Mouse (Mus musculus): ENCODE results near the gene Focad.
A peak's percentile ranks its signal among the peaks of the same experiment; 100 is the strongest.

Gene Focad

DNA sequence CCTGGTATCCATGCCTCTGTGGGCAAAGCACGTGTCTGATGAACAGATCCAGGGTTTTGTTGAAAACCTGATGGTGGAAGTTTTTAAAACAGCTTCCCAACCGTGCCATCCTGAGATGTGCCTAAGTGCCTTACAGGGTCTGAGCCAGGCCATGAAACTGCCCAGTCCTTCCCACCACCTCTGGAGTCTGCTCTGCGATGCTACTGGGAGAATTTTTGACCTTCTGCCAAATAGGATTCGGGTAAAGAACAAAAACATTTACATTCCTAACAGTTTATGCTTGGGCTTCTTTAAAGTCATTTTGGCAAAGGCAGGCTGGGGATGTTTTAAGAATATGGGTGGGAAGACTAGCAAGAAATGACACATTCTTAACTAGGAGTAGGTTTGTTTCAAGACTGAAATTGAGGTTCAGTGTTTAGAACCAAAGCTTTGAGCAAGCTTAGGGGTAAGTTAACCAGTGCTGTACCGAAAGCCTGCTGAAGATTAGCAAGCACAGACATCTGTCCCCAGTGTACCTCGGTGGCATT lies 302.6 kb downstream of the Focad start:
- no peak for DNase-seq (ENCODE audit: low spot score in 2 of 2)

DNA sequence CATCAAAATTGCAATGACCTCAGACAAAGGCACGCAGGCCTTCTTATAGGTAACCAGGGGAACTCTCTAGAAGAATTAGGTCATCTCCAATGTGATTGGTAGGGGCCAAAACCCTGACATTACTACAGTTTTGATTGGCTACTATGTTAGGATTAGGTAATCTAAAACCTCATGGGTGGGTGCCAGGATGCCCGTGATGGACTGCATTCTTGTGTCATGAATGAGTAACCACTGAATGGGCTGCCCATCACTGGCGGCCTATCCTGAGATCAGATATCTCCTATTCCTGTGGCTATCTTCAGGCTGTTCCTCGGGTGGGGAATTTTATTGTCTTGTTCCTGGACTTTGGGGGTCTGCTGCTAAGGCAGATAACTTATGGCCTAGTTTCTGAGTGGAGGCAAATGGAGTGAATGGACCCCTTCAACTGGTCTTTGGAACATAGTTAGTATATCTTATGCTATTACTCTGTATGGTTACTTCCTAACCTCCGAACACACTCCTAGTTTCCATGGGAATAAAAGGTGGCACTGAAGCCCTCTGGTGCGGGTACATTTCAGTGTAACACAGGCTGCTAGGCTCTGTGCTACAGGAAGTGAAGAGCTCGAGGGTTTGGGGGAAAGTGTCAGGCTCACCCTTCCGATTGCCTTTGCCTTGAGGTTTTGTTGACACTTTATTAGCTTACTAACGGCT lies 306.0 kb downstream of the Focad start:
- DNase-seq (ENCODE audit: low spot score in 2 of 2), result no peak

DNA sequence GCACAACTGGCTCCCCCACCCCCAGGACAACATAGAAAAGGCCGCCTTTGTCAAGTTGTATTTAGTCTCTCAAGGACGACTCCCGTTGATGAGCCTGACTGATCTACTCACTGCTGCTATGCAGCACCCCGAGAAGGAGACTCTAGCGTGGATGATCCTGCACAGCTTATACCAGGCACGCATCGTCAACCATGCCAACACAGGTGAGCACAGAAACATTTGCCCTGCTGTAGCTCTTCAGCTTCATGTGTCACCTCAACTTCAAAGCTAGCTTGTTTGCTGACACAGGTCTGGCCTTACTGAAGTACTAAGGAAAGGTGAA lies 306.5 kb downstream of the Focad start:
- DNase-seq (ENCODE audit: low spot score in 2 of 2), result no peak

DNA sequence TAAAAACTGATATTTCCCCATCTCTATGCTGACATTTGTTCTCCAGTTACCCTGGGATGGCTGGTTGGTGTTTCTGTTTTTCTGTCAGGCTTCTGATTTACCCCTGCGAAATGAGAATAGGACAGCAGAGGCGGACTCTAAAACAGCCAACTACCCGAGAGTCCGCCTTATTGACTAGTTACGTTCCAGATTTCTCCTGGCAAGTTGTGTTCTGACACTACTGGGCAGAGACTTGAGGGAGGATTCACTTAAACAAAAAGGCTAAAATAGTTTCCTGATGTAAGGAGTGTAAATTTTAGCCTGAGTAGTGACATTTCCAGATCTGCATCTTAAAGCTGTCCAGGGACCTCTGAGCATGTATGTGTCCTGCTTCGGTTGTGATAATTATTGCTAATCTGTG lies 308.5 kb downstream of the Focad start:
- no peak for DNase-seq (ENCODE audit: low spot score in 2 of 2)

DNA sequence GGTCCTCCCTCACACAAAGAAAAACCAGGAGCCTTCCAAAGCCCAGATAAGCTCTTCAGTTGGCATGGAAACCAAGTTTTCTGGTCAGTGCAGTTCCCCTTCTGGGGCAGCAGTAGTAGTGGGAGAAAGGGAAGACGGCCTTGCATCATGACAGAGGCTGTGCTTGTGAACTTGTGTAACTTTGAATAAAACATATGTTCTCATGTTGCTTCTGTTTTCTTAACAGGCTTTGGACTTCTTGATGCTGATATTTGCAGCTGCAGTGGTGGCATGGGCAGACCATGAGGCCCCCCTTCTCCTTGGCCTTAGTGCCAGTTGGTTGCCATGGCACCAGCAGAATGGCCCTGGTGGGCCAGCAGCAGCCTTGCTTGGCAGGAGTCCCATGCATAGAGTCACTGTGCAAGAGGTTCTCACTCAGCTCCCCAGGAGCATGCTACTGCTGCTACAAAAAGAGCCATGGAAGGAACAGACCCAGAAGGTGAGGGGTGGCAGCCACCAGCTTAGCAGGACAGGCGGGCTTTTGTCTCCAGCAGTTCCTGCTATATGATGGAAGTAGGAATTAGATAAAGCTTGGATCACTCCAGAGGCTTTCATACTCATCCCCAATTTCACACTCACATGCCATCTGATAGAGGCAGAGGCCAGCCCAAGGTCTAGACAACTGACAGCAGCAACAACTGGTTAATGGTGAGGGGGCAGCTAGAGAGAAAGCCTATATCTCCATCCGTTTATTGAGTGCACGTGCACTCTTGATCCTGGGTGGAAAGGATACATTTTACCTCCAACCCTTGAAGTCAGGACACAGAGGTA lies 312.7 kb downstream of the Focad start:
- DNase-seq (ENCODE audit: low spot score in 2 of 2), result no peak

DNA sequence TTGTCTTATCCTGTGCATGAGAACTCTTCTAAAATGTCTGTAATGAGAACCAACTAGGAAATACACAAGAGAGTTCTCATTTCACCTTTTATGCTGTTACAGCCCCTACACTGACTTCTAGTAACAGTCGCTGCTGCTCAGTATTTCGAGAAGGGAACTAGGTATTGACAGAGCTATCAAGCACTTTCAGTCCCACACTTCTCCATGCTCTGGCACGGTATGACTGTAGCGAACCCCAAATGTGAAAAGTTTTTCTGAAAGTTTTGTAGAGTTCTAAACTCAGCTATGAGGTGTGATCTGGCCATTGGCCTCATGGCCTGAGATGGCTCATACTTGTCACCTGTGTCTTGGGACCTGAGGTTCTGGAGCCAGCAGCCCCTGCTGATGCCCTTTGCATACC lies 314.9 kb downstream of the Focad start:
- DNase-seq (ENCODE audit: low spot score in 2 of 2), result no peak

DNA sequence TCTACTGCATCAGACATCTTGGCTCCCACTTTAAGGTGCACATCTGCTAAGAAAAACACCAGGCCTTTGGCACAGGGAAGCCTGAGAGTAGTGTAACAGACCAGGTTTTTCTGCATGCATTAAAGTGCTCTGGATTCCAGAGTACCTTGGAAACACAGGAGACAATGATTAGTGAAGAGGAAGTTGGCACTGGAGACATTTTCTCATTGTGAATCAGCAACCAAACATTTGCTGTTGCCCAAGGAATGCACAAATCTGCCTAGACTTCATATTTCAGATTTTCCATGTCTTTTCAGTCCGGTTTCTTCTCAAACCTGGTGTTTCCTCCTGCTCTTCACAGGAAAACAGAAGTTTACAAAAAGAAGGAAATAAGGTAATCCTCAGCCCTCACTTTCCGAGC lies 317.9 kb downstream of the Focad start:
- no peak for DNase-seq (ENCODE audit: low spot score in 2 of 2)

DNA sequence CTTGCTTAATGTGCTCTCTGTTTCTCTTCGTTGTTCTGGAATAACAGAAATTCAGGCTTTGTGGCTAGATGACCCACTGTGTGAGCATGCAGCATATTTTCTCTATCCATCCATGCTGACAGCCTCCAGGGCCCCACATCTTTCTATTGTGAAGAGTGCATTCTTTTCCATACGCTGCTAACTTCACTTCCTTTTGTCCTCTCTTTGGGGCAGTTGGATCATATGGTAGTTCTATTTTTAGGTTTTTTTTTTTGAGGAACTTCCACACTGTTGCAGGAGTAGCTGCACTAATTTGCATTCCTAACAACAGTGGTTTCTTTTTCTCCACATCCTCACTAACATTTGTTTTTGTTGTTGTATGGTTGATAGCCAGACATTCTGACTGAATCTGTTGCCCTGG lies 320.6 kb downstream of the Focad start:
- DNase-seq (ENCODE audit: low spot score in 2 of 2), result no peak

DNA sequence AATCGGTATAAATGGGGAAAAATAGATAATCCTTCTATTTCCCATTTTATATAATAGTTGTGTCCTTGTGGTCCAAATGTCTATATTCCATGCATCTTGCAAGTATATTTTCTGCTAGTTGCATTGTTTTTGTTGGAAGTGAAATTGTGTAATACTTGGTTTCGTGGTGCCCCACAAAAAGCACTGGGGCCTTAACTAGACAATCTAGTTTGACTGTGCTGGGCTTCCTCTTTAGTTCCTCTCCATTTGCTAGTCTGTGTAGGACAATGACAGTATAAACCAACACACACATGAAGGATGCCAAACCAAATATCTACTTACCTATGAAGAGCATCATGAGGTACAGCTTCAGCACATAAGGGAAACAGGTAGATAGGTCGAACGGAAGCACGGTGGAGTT lies 324.9 kb downstream of the Focad start:
- DNase-seq (ENCODE audit: low spot score in 2 of 2), result no peak

DNA sequence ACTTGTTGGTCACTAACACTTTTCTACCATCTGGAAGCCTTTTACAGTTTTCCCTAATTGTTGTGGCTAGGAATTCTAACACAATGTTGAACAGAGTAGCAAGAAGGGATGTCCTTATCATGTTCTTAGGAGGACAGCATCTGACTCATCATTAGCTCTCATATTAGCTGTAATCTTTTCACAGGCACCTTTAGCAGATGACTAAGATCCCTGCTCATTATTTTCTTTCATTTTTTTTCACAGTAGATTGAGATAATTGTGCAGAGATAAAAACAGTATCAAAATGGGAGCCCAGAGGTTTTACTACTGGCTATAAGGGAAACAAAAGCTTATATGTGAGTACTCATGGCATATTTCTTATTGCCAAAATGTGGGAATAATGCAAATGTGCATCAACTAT lies 330.1 kb downstream of the Focad start:
- no peak for DNase-seq (ENCODE audit: low spot score in 2 of 2)

DNA sequence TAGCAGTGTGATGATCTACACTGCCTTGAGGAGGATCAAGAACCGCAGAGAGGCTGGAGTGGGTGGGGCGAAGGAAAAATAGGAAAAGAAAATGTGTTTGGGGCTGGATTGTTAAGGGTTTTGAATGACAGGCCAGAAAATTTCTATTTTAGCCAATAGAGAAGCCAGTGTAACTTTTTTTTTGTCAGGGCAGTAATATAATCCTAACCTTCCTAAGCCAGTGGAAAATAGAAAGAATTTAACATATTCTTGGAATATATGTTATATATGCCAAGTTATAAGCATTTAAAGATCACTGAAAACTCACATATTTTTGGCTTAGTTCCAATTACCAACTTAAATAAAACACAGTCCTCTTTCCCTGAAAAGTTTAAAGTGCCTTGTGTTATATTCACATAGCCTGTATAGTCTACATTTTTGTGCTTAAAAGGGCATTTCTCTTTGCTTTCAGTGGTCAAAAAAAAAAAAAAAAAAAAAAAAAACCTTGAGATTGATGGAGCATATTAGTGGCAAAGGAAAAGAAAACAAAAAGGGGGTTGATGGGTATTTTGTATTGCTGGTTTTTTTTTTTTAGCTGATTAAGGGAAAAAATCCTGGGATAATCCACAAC lies 333.3 kb downstream of the Focad start:
- no peak for DNase-seq (ENCODE audit: low spot score in 2 of 2)

DNA sequence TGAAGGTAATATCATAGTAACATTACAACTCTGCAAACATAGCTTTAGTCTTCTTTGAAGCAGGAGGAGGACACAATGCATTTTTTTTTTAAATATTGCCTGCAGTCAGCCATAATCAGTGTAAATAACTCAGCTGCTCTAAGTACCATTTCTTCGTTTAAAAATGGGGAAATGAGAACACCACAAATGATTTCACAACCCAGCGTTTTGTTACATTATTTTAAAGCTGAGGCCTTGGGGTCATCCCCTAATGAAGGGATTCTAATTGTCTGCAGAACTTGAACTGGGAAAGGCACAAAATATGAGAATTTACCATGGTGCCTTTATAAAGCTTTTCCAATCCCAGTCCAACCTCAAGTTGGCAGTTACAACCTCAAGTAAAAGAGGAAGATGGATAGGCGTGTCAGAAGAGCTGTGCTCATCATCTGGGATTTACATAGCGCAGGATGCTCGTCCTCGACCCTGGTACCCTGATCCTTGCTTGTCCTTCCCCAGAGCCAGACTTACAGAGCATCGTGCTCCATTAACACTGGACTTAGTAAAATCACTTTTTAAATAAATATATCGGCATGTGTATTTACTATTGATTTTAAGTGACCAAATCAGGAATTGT lies 338.1 kb downstream of the Focad start:
- DNase-seq (ENCODE audit: low spot score in 2 of 2), result no peak

DNA sequence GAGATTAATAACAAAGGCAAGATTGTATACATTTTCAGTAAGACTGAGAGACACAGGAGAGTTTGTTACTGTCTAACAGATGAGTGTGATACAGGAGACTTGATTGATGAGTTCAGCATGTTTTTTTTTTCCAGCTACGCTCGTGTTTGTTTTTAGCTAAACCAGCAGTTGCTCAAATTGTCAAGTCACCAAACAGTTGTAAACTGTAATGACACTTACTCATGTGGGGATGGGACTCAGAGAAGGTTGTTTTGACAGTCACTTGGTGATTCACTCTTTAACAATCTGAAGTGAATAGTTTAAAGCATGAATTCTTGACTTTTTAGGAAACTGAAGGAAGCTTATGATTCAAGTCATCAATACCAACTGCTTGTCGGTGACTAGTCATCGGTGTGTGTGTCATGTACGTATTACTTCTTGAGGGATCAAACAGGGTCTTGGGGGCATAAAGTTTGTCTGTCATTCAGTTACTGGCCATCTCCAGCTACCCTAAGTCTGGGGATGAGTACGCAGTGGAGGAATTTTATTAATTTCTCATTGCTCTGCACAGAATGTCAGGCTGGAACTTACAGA lies 342.2 kb downstream of the Focad start:
- no peak for DNase-seq (ENCODE audit: low spot score in 2 of 2)

DNA sequence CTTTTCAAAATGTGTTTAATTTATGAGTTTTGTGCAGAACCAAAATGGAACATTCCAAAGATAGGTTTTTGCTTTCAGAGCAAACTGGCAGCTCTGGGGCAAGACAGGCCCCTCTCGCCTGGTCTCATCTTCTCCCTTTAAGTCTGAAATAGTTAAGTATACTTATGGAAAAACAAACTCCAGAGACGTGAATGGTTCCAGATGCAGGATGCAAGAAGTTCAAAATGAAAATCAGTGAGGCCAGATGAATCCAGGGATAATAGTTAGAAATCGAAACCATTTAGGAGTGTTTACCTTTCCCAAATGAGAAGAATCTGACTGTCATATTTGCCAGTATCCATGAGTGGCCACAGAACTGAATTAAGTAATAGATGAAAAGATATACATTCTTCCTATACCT lies 342.7 kb downstream of the Focad start:
- DNase-seq (ENCODE audit: low spot score in 2 of 2), result no peak

DNA sequence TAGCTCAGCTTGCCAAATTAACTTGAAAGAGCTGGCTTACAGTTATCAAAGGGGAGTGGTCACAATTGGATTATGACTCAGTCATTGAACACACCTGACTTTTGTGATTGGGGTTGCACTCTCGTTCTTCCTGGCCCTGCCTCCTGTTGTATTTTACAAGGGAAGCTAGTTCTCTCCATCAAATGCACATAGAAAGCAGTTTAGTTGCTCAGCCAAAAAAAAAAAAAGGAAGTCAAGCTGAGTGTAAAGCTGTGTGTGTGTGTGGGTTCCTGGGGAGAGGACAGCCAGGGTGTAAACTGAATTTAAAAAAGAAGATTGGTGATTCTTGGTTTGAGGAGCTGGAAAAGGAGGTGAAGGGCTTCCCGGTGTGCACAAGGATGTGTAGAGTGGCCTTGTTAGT lies 343.5 kb downstream of the Focad start:
- no peak for DNase-seq (ENCODE audit: low spot score in 2 of 2)

DNA sequence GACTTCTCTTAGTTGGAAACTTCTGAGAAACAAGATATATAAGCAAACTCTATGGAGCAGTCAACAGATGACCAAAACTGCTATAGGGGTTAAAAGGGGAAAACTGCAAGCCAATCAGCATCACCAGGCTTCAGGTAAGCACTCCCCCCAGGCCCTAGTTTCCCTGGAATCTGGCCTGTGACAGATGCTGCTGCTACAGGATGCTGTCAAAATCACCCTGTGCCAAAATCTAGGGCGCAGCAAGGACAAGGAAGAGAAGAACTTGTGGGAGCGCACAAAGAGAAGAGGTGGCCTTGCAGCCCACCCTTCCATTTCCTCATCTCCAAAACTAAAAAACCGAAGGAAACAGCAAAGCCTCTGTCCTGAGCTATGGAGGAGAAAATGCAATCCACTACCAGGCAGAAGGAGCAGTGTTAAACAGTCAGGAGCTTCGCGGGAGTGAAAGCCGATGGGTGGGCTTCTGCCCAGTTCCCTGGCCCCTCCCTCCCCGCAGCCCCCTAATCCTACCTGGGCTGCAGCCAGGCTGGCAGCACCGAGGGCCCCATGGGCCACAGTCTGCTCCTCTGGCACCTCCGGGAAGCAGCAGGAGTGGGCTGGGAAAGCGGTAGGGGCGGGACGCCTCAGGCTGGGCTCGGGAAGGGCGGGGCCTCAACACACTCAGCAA lies 344.0 kb downstream of the Focad start, which contains the start of gene Hacd4:
Gene Hacd4 (minus strand): TSS at position 603 of the 664 bp plus-strand sequence.
- peak; percentile 13 to 38 for DNase-seq (ENCODE audit: low spot score in 2 of 2)

DNA sequence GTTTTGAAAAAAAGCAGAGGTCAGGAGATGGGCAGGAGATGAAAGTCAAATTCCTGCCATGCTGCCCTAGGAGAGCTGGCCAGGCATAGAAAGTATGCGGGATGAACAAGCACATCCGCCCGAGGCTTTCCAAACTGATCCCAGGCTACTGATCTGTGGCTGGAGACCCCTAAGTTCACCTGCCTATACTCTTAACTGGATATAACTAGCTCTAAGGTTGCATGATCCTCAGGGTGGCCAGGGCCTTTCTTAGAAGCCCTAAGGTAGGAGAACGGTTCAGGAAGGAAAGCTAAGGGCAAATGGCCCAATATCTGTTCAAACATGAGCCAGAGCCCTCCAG lies 344.5 kb downstream of the Focad start:
- DNase-seq (ENCODE audit: low spot score in 2 of 2), result no peak

DNA sequence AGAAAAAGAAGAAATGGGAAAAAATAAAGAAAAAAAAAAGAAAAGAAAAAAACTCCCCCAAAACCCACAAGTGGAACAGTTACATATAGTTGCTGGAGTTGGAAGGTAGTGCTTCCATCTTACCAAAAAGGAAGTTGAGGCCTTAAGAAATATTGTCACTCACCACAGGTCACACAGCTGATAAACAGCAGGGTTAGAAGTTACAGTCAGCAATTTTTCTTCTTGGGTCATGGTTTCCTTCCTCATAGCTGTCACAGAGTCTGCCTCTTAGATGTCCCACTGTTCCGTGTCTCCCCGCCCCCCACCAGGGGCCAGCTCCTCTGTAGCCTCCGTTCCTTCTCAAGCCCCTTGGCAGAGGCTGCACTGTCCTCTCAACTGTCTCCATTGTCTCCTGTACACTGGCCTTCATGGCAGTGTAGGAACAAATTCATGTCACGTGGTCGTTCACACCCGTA lies 345.3 kb downstream of the Focad start:
- DNase-seq (ENCODE audit: low spot score in 2 of 2), result peak in 1 of 2 experiments; percentile 28

DNA sequence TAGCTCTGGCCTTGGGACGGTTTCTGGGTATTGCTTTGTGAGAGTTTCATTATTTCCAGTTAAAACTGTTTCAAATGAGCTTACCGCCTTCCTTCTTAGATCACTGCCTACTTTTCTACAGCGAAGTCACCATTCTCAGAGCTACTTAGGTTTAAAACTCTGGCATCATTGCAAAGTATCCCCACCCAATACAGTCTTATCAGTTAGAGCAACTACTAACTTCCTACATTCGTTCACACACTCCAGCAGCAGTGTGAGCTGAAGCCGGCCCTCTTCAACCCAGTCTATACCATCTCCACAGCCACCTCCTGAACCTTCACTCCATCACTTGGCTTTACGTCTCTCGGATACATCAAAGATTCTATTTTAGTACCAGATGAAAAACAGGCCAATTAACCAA lies 346.4 kb downstream of the Focad start:
- DNase-seq (ENCODE audit: low spot score in 2 of 2), result no peak

DNA sequence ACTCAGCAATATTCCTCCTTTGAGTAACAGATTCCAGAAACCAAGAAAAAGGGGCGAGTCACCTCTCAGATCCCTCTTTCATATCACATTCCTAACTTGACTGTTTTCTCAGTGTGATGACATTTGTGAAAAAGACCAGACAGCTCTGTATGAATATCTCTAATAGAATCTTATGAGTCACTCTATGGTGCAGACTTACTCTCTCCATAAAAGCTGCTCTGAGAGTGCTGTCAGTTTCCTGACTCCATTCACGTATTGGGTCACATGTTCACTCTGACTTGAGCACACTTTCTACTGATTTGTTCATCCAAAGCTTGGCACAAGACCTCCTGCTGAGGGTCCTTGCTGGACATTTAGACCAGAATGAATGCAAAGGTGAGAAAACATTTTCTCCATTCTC lies 354.5 kb downstream of the Focad start:
- DNase-seq (ENCODE audit: low spot score in 2 of 2), result no peak

DNA sequence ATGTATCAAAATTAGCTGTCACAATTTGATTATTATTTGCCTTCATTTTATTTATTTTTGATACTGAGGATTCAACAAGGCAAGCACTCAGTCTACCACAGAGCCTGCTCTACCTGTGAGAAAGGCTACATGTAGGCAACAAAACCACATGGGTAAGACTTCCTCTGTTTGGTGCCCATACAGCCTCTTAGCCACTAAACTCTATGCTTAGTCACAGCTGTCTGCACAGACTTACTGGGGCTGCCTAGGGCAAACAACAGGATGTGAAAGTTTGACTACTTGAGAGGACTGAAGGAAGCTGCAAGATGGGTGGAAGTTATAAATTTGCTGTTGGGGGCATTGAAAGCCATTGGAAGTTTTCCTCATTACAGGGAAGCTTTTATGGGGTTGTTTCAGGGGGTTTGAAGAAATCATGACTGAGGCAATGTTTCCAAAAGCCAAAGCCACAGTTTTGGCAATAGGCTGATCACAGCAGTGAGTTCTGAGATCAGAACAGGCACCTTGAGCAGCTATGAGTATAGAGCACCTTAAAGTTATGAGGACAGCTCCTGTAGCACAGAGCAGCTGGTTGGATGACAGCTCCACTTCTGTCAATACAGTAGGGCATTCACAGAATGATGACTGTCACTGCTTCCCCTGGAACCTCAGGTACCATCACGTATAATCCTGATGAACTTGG lies 355.8 kb downstream of the Focad start:
- peak in 1 of 2 experiments; percentile 23 for DNase-seq (ENCODE audit: low spot score in 2 of 2)
